Mouse (Mus musculus) G1E (cell line): ENCODE data around the gene U2surp.

Source experiments
- CTCF ChIP-seq: IDR thresholded peaks from 2 replicates; pipeline ENCODE4 v1.5.1; 2012; ENCODE audit warnings: low read depth, low read length, inconsistent platforms, mixed read lengths
- GATA1 ChIP-seq: IDR thresholded peaks from 2 replicates; pipeline ENCODE4 v1.6.1; 2012; ENCODE audit warnings: borderline replicate concordance, low read length, inconsistent platforms, mixed read lengths
- GATA2 ChIP-seq: IDR thresholded peaks from 2 replicates; pipeline ENCODE4 v1.6.1; 2012; ENCODE audit warnings: low read depth, low read length, inconsistent platforms, borderline replicate concordance
- POLR2AphosphoS5 ChIP-seq: IDR thresholded peaks from 2 replicates; pipeline ENCODE4 v1.6.1; 2012; ENCODE audit warnings: low read depth, low read length, inconsistent platforms; ENCODE audit not compliant: insufficient replicate concordance
- TAL1 ChIP-seq: conservative IDR thresholded peaks from 2 replicates; pipeline ENCODE4 v1.6.1; 2012; ENCODE audit warnings: low read depth, low read length, inconsistent platforms, mixed read lengths

DNA sequence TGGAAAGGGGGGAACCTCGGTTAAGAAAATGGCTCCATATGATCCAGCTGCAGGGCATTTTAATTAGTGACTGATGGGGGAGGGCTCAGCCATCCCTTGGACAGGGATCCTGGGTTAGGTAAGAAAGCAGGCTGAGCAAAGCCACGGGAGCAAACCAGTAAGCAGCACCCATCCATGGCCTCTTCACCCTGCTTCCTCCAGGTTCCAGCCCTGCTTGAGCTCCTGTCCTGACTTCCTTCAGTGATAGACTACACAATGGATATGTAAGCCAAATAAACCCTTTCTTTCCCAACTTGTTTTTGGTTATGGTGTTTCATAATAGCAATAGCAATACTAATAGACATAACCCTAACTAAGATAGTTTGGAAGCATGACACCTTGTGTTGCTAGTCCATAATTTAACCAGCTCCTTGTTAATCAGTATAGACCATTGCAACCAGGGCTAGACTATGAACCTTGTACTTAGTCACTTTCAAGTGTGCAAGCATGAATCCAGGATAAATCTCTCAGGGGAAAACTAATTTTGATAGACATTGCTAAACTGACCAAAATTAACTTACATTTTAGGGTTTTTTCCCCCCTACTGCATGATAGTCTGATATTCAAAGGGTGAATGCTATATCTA, 27.5 kb upstream of the U2surp start:
- TF ChIP-seq CTCF = no peak
- TF ChIP-seq GATA1 = no peak
- TF ChIP-seq TAL1 = no peak
- TF ChIP-seq POLR2AphosphoS5 = no peak
- TF ChIP-seq GATA2 = no peak
